In the genomic region with DNA sequence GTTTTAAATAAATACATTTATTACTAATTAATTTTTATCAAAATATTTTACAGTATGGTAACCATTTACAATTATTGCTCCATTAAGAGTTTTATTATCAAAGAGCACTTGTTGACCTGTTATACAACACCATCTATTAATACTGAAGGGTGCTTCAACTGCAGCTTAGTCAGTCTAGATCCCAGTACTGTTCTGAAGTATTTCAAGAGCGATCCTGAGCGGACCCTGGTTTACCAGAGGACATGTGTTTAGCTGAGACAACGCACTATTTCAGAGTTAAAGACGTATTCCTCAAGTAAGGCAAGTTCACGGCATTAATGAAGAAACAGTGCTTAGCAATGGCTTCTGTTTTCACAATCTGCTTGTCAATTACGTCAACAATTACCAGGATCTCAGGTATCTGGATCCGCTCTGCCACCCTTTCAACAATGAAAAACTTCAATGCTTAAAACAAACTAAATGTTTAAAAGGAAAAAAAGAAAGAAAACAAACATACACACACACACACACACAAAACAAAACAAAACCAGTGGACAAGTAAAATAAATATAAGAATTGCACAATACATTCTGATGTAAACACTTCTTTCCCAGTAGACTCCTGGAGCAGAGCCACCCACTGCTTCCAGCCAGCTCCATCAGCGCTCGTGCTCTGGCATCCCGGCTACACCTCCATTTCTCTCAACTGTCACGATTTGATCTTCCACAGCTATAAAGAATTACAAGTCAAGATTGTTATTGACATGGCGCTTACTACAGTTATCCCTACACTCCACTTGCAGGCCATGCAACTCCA, we compare ENCODE assay signal across 29 mouse cellular contexts.
DNase-seq lines count a peak whose midpoint lies in the region; ATAC-seq and TF ChIP-seq lines count a peak whose summit lies in the region.
"Had no signal": no experiment of that assay in that cellular context is flagged by ENCODE, and none has a peak within 500 bp of the region (broad histone marks: within the 10 kb centered on the region; RNA-seq: fewer than 3 reads in every experiment).

No protein-coding gene starts in this region.

- DNase-seq in adrenal gland, postnatal 10 days = peak; percentile 42
- no peak for DNase-seq in adrenal gland, adult 2 months
- peak; percentile 75 for DNase-seq in liver, adult 2 months (ENCODE audit: extremely low read depth, low read depth, low spot score)
- no peak for DNase-seq in liver
- peak; percentile 34 for DNase-seq in lung, embryonic 14.5 days
- peak; percentile 43 for DNase-seq in lung, postnatal 14 days
- DNase-seq: adrenal gland, postnatal 25 days; cerebellum, adult 11-12 months; cerebellum, adult 9-11 months; gastrocnemius, postnatal 10 days; heart, postnatal 14 days; kidney, adult 2 months; kidney, postnatal 10 days; layer of hippocampus, postnatal 36 days; midbrain, embryonic 14.5 days; spleen, adult 18-20 months; thymus, postnatal 25 days had no signal

- TF ChIP-seq POLR2A in liver, adult 2 months (IDR thresholded peaks at IDR 0.05; ENCODE audit: extremely low read depth, insufficient read depth, low read length) = no peak

- H3K79me2 ChIP-seq in liver, adult 2 months (ENCODE audit: control insufficient read depth, insufficient read depth, low read length) = no peaks in the 10 kb centered on the region

- no peaks in the 10 kb centered on the region for H3K27me3 ChIP-seq in liver, adult 2 months (ENCODE audit: control insufficient read depth, insufficient read depth, low read length)
- H3K27me3 ChIP-seq in lung, embryonic 14.5 days (ENCODE audit: insufficient read depth, low read length) = no peaks in the 10 kb centered on the region
- no peaks in the 10 kb centered on the region for H3K27me3 ChIP-seq in kidney, embryonic 14.5 days (ENCODE audit: control insufficient read depth, insufficient read depth, low read length)
- H3K27me3 ChIP-seq: CH12.LX; embryonic facial prominence, embryonic 13.5 days; forebrain, embryonic 15.5 days; heart, embryonic 13.5 days; intestine, embryonic 15.5 days; limb, embryonic 15.5 days; megakaryocyte, embryonic 14.5 days had no signal

- H3K9me3 ChIP-seq in lung, embryonic 14.5 days (ENCODE audit: low read depth, low read length) = no peaks in the 10 kb centered on the region
- H3K9me3 ChIP-seq in kidney, embryonic 14.5 days (ENCODE audit: control insufficient read depth, low read length) = no peaks in the 10 kb centered on the region
- H3K9me3 ChIP-seq: embryonic facial prominence, embryonic 13.5 days; forebrain, embryonic 10.5 days; forebrain, embryonic 15.5 days; heart, embryonic 13.5 days; intestine, embryonic 15.5 days; limb, embryonic 10.5 days; limb, embryonic 15.5 days; megakaryocyte, embryonic 14.5 days had no signal

- WGBS in liver, adult 2 months = 37% methylated on average over 12 of the region's 12 CpGs
- 81% methylated on average over 12 of the region's 12 CpGs for WGBS in lung, embryonic 14.5 days
- 93% methylated on average over 12 of the region's 12 CpGs for WGBS in kidney, embryonic 14.5 days

- no peak overlapping the region for H3K27ac ChIP-seq in liver, adult 2 months (replicated peaks; ENCODE audit: insufficient read depth, low read depth, low read length)
- no peak overlapping the region for H3K27ac ChIP-seq in lung, embryonic 14.5 days (ENCODE audit: low read depth)
- H3K27ac ChIP-seq in kidney, embryonic 14.5 days (ENCODE audit: low read depth, low read length) = no peak overlapping the region
- H3K27ac ChIP-seq: embryonic facial prominence, embryonic 13.5 days; forebrain, embryonic 10.5 days; forebrain, embryonic 15.5 days; heart, embryonic 13.5 days; hindbrain, postnatal 0 days; intestine, embryonic 15.5 days; limb, embryonic 10.5 days; limb, embryonic 15.5 days had no signal

- H3K9ac ChIP-seq in liver, adult 2 months (ENCODE audit: low read depth, low read length) = no peak overlapping the region
- no peak overlapping the region for H3K9ac ChIP-seq in lung, embryonic 14.5 days
- no peak overlapping the region for H3K9ac ChIP-seq in kidney, embryonic 14.5 days (ENCODE audit: low read depth, low read length)
- H3K9ac ChIP-seq: embryonic facial prominence, embryonic 13.5 days; forebrain, embryonic 15.5 days; heart, embryonic 13.5 days; intestine, embryonic 15.5 days; limb, embryonic 15.5 days had no signal

- no peak overlapping the region for H3K4me2 ChIP-seq in lung, embryonic 14.5 days
- no peak overlapping the region for H3K4me2 ChIP-seq in kidney, embryonic 14.5 days (replicated peaks; ENCODE audit: low read depth, low read length)
- H3K4me2 ChIP-seq: embryonic facial prominence, embryonic 13.5 days; forebrain, embryonic 15.5 days; heart, embryonic 13.5 days; intestine, embryonic 15.5 days; limb, embryonic 15.5 days had no signal

- ATAC-seq in lung, embryonic 14.5 days (ENCODE audit: insufficient read depth) = no peak
- no peak for ATAC-seq in megakaryocyte-erythroid progenitor cell, adult 5-6 weeks (replicated peaks; ENCODE audit: low FRiP score, low TSS enrichment, poor library complexity, severe bottlenecking)
- ATAC-seq in kidney, embryonic 14.5 days (ENCODE audit: low FRiP score, low TSS enrichment) = no peak
- ATAC-seq: forebrain, embryonic 15.5 days; hindbrain, postnatal 0 days; intestine, embryonic 15.5 days had no signal

- peaks cover 4% of the 10 kb centered on the region; the same call in 1 of the 2 replicates for H3K4me1 ChIP-seq in liver, adult 2 months (ENCODE audit: control insufficient read depth, insufficient read depth, low read length)
- no peaks in the 10 kb centered on the region for H3K4me1 ChIP-seq in lung, embryonic 14.5 days (ENCODE audit: insufficient read depth)
- H3K4me1 ChIP-seq in kidney, embryonic 14.5 days (ENCODE audit: control insufficient read depth, insufficient read depth, low read length) = no peaks in the 10 kb centered on the region
- H3K4me1 ChIP-seq: embryonic facial prominence, embryonic 13.5 days; forebrain, embryonic 10.5 days; forebrain, embryonic 15.5 days; intestine, embryonic 15.5 days; limb, embryonic 10.5 days; limb, embryonic 15.5 days had no signal

- TF ChIP-seq CTCF in liver, adult 2 months (IDR thresholded peaks at IDR 0.05; ENCODE audit: low read depth, low read length) = no peak
- no peak for TF ChIP-seq CTCF in lung, embryonic 14.5 days (IDR thresholded peaks at IDR 0.05; ENCODE audit: low read depth)

- H3K4me3 ChIP-seq in liver, adult 2 months (ENCODE audit: insufficient read depth, low read depth, low read length) = no peak overlapping the region
- no peak overlapping the region for H3K4me3 ChIP-seq in lung, embryonic 14.5 days (ENCODE audit: low read depth, low read length)
- H3K4me3 ChIP-seq in kidney, embryonic 14.5 days (ENCODE audit: low read length) = no peak overlapping the region
- H3K4me3 ChIP-seq: embryonic facial prominence, embryonic 13.5 days; forebrain, embryonic 10.5 days; forebrain, embryonic 15.5 days; heart, embryonic 13.5 days; intestine, embryonic 15.5 days; limb, embryonic 10.5 days; limb, embryonic 15.5 days; megakaryocyte, embryonic 14.5 days had no signal

- peaks cover 2% of the 10 kb centered on the region; the same call in 1 of the 2 replicates for H3K36me3 ChIP-seq in liver, adult 2 months (ENCODE audit: control insufficient read depth, insufficient read depth, low read length)
- H3K36me3 ChIP-seq in lung, embryonic 14.5 days (ENCODE audit: insufficient read depth) = peaks cover 2% of the 10 kb centered on the region; the same call in 1 of the 2 replicates
- H3K36me3 ChIP-seq in kidney, embryonic 14.5 days (ENCODE audit: control insufficient read depth, insufficient read depth, low read length) = peaks cover 10% of the 10 kb centered on the region; the same call in 1 of the 2 replicates
- H3K36me3 ChIP-seq: intestine, embryonic 15.5 days had no signal

Comparison
In these comparisons a context has a peak if more than half of its experiments do, and no peak if none do; other contexts are left out.
1. DNase-seq: peak in adrenal gland, postnatal 10 days (single experiment), liver, adult 2 months (single experiment), lung, embryonic 14.5 days (single experiment) and lung, postnatal 14 days (single experiment); none in adrenal gland, adult 2 months (single experiment) and liver (single experiment).